Mouse (Mus musculus) megakaryocyte, embryonic 14.5 days (primary cell): Measurements from ENCODE around the gene Gm42906. TPM values are rescaled to one million over a fixed set of nuclear protein-coding genes. Genes with fewer than 3 reads are reported as not detected.

ENCODE experiments used
- H3K27me3 ChIP-seq: replicated peaks from 2 replicates; pipeline ENCODE3; 2012; ENCODE audit warnings: inconsistent platforms
- H3K36me3 ChIP-seq: replicated peaks from 2 replicates; pipeline ENCODE3; 2012; ENCODE audit warnings: low read length, inconsistent platforms, mixed read lengths
- H3K4me1 ChIP-seq: 2 replicates; pipeline ENCODE4 v1.6.1; 2012; ENCODE audit warnings: inconsistent platforms
- H3K4me3 ChIP-seq: replicated peaks from 2 replicates; pipeline ENCODE3; 2012; ENCODE audit warnings: moderate library complexity, mild to moderate bottlenecking, inconsistent platforms
- H3K9me3 ChIP-seq: 2 replicates; pipeline ENCODE4 v1.6.1; 2012; ENCODE audit warnings: inconsistent platforms
- FLI1 ChIP-seq: IDR thresholded peaks from 2 replicates; pipeline ENCODE4 v1.6.1; 2012; ENCODE audit warnings: low read length, inconsistent platforms, mixed read lengths
- GATA1 ChIP-seq: IDR thresholded peaks from 3 replicates; pipeline ENCODE4 v1.6.1; 2012; ENCODE audit warnings: mixed read lengths, low read length, inconsistent platforms, borderline replicate concordance
- polyA plus RNA-seq: library from polyadenylated mRNA; stranded (reverse); fragments of >175 nt; gene quantifications from 2 replicates; pipeline ENCODE4 v1.2.3, GENCODE M21; 2012; ENCODE audit warnings: low replicate concordance; ENCODE audit not compliant: insufficient read depth

Gene Gm42906
- polyA plus RNA-seq, 1 experiment: not detected

DNA sequence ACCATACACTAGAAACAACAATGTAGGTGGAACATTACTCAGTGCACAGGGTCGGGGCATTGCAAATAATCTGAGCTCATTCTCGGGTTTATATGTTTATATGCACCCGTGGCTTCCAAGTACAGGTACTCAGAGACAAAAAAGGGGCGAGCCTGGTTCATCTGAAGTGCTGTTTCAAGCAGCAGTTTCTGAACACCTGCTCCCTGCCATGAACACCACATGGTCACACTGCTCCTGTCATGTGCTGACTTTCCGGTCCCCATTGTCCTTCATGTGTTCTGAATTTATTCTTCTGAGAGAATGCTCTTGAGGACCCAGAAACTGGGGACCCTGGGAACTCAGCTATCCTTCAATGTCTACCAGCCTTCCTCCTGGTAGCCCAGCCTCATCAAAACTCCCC lies 282.2 kb downstream of the Gm42906 start:
- TF ChIP-seq GATA1: no peak
- Histone ChIP-seq H3K36me3 (no peaks in the 10 kb centered on the region), H3K9me3 (0 out of 2 replicates have a peak, but pooled peaks cover 5% of the 10 kb centered on the region)

DNA sequence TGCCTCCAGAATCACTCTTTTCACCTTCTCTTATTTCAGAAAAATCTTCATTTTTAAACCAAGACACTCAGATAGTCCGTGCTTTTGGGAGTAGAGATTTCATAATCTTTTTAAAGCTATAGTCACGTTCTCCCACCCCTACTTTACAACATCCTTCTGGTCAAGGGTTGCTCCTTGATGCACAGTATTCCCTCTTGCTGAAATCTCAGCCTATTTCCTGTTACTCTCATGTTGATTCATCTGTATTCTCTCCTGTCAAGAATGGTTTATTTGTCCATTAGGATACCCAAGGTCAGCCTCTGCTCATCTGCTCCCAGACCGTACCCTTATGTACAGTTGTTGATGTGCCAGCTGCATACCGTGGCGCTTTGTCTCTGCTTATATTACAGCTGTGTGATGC lies 284.0 kb downstream of the Gm42906 start:
- H3K9me3 ChIP-seq: peaks cover 3% of the 10 kb centered on the region; the same call in 1 of the 2 replicates
- TF ChIP-seq FLI1: no peak
- TF ChIP-seq GATA1: no peak
- H3K27me3 ChIP-seq: no peaks in the 10 kb centered on the region
- no peak overlapping the region for H3K4me3 ChIP-seq
- H3K36me3 ChIP-seq: no peaks in the 10 kb centered on the region
- no peaks in the 10 kb centered on the region for H3K4me1 ChIP-seq

More for the DNA sequence above, 282.2 kb downstream of the Gm42906 start:
- Histone ChIP-seq H3K4me1 (no peaks in the 10 kb centered on the region), H3K27me3 (no peaks in the 10 kb centered on the region), H3K4me3 (no peak overlapping the region)

DNA sequence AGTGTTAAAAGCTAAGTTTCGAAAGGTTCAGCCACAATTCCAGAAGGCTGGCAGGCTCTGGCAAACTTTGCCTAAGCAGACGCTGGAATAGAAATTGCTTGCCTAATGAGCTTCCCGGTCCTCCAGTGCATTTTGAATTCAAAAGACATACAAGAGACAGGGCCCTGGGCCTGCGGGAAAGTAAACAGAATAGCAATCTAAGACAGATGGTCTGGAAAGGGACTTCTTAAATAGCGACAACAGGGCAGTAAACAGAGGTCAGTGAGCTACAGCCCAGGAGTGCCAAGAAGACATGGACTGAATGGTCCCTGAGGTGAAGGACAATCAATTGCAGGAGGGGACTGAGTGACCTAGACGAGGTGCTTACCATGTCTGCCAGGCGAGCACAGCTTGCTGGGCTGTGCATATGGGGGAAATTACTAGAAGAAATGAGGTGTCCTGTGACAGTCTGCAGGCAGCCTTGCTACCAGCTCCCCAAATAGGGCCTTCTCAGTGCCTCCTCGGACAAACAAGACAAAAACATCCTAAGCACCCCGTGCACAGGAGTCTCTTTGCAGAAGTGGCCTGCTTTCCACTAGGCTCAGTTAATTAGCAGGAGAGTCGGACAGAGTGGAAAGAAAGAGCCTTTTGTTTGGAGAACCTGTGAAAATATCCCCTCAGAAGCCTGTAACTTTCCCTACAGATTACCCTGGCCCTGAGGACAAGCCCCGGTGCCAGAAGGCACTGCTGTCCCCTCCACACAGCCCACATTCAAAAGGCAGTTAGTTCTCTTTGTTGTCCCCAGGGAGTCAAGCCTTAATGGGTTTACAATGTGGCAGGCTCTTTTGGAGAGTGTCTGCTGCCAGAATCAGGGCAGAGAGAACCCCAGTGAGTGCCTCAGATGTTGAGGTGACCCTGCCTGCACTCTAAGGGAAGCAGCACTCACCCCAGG lies 285.0 kb downstream of the Gm42906 start:
- peaks cover 3% of the 10 kb centered on the region; the same call in 1 of the 2 replicates for H3K9me3 ChIP-seq
- no peak overlapping the region for H3K4me3 ChIP-seq
- no peaks in the 10 kb centered on the region for H3K4me1 ChIP-seq
- TF ChIP-seq GATA1 (no peak), FLI1 (no peak)
- H3K36me3 ChIP-seq: no peaks in the 10 kb centered on the region
- no peaks in the 10 kb centered on the region for H3K27me3 ChIP-seq

DNA sequence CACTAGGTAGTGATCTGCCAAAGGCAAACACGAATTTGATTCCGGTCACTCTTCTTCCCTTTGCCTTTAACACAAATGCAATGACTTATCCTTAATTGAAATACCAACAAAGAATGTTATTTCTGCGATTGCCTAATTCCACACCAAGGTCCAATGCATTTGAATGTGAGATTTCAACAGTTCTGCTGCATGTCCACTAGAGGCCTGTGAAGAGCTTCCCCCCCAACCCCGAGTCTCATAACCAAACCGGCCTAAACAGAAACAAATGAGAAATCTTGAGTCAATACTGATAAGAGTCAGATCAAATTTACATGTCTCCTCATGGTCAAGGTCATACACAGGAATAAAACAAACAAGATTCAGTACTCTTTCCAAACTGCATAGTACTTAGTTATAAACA lies 285.7 kb downstream of the Gm42906 start:
- TF ChIP-seq GATA1 (no peak), FLI1 (no peak)
- peaks cover 4% of the 10 kb centered on the region for H3K9me3 ChIP-seq
- H3K4me3 ChIP-seq: no peak overlapping the region
- H3K4me1 ChIP-seq: no peaks in the 10 kb centered on the region
- H3K36me3 ChIP-seq: no peaks in the 10 kb centered on the region
- H3K27me3 ChIP-seq: no peaks in the 10 kb centered on the region

DNA sequence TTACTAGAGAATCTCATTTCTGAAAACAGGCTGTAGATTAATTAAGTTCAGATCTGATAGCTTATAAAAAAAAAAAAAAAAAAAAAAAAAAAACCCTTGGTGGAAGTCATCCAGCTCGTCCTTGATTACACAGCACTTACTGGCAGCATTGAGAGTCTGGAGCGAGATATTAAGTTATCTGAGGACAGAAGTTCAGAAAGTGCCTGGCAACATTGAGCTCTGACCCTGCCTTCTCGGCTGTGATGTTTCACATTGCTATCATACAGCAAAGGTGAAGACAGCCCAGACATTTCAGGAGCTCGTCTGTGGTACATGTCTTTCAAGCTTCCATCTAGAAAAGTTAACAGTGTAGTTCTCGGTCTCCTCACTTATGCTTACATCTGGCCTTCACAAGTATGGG lies 290.1 kb downstream of the Gm42906 start:
- peaks cover 23% of the 10 kb centered on the region for H3K9me3 ChIP-seq
- no peak overlapping the region for H3K4me3 ChIP-seq
- H3K36me3 ChIP-seq: no peaks in the 10 kb centered on the region
- no peaks in the 10 kb centered on the region for H3K4me1 ChIP-seq
- TF ChIP-seq GATA1: no peak
- TF ChIP-seq FLI1: no peak
- no peaks in the 10 kb centered on the region for H3K27me3 ChIP-seq

DNA sequence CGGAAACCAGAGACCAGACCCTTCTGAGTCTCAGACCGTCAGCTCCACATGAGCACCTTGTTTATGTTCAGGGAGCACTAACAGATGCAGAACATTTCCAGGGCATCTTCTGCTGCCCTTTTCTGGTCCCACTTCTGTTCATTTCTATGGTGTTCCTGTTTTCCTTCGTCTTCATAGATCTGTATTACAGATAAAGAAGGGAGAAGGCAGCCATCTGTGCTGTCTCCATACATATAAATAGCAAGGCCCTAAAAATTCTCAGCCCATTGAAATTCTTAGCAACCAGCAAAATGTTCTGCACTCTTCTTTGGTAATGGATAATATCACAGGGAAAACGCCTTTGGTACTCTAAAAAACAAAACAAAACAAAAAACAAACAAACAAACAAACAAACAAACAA lies 290.7 kb downstream of the Gm42906 start:
- TF ChIP-seq FLI1 (no peak), GATA1 (no peak)
- peaks cover 23% of the 10 kb centered on the region for H3K9me3 ChIP-seq
- no peak overlapping the region for H3K4me3 ChIP-seq
- H3K4me1 ChIP-seq: no peaks in the 10 kb centered on the region
- no peaks in the 10 kb centered on the region for H3K36me3 ChIP-seq
- no peaks in the 10 kb centered on the region for H3K27me3 ChIP-seq

DNA sequence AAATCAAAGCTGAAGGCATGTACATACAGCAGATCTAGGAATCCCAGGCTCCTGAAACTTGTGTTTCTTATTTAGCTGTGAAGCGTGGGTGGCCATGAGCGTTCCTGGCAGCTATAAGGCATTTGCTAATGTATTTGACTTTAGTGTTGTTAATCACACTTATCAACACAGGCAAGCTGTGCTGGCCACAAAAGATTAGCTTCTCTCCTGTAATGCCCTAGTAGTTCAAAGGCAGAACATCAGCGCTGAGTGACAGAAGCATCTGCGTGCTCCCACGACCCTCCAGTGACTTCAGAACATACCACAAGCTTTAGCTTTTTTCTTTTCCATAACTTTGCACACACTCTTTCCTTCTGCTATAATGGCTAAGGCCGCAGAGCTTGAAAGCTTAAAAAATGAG lies 292.0 kb downstream of the Gm42906 start:
- no peaks in the 10 kb centered on the region for H3K36me3 ChIP-seq
- no peak for TF ChIP-seq FLI1
- TF ChIP-seq GATA1: no peak
- H3K9me3 ChIP-seq: peaks cover 23% of the 10 kb centered on the region
- no peak overlapping the region for H3K4me3 ChIP-seq
- H3K4me1 ChIP-seq: no peaks in the 10 kb centered on the region
- no peaks in the 10 kb centered on the region for H3K27me3 ChIP-seq

DNA sequence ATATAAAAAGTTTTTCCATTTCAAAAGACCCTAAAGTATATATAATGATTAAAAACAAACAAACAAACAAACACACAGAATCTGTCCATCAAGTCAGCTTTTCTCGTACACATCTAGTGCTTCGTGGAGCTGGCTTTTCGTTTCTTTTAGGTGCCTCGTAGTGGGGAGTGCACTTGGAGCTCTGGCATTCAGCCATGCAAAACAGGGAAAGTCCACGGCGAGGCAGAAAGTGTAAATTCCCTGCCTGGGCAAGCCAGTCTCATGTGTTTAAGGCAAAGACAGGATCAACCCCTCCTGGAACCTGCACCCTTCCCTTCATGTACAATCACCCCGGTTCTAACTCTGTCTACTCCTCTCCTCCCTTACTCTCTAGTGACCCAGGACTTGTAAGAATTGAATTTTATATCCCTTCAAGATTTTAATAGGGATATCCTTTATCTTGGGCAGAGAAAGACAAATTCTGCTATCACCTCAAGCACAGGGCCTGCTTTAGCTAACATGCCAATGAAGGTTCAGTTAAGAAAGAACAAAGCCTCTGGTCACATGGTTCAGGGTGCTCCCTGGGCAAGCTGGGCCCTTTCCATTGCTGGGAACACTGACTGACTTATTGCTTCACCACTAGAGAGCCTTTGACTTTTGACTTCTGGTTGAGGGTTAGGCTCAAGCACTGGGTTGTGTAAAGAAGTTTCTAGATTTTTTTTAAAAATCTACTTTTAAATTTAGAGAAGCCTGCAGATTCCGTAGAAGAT lies 292.7 kb downstream of the Gm42906 start:
- TF ChIP-seq GATA1 (no peak), FLI1 (no peak)

DNA sequence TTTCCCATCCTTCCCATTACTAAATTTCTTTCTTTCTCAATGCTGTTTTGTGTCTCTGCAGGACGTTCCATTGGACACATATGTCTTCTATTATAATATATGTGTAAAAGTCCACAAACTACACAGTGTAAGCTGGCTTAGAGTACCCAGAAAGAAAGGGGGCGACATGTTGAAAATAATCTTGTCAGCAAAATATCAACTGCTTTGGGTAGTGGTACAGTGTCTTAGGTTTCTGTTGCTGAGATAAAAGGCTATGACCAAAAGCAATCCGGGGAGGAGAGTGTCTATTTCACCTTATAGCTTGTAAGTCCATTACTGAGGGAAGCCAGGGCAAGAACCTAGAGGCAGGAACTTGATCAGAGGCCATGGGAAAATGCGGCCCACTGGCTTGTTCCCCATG lies 293.8 kb downstream of the Gm42906 start:
- Histone ChIP-seq H3K36me3 (no peaks in the 10 kb centered on the region), H3K4me3 (no peak overlapping the region), H3K9me3 (peaks cover 20% of the 10 kb centered on the region), H3K4me1 (no peaks in the 10 kb centered on the region), H3K27me3 (no peaks in the 10 kb centered on the region)
- no peak for TF ChIP-seq FLI1
- TF ChIP-seq GATA1: no peak

More for the DNA sequence above, 292.7 kb downstream of the Gm42906 start:
- H3K4me3 ChIP-seq: no peak overlapping the region
- no peaks in the 10 kb centered on the region for H3K27me3 ChIP-seq
- H3K4me1 ChIP-seq: no peaks in the 10 kb centered on the region
- no peaks in the 10 kb centered on the region for H3K36me3 ChIP-seq
- H3K9me3 ChIP-seq: peaks cover 20% of the 10 kb centered on the region

DNA sequence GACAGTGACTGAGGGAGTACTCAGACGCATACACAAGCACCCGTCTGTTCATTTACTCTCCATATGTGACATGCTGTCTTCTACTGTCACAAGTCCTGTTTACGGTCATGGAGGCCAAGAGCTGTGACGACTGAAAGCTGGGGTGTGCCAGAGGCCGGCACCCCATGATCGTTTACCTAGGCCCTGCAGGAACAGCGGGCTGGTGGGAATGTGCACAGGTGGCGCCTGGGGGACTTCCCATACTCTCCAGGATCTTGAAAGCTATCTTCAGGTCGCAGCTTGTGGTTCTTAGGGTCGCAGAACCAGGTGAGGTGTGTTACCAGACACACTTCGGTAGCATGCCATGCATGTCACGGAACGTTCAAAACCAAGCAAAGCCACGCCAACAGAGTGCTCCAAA lies 294.2 kb downstream of the Gm42906 start:
- no peaks in the 10 kb centered on the region for H3K4me1 ChIP-seq
- no peaks in the 10 kb centered on the region for H3K27me3 ChIP-seq
- no peak overlapping the region for H3K4me3 ChIP-seq
- no peak for TF ChIP-seq FLI1
- TF ChIP-seq GATA1: no peak
- H3K9me3 ChIP-seq: peaks cover 20% of the 10 kb centered on the region
- no peaks in the 10 kb centered on the region for H3K36me3 ChIP-seq
